Mouse (Mus musculus): ENCODE results near the gene Sgcg. TPM values are rescaled to one million over a fixed set of nuclear protein-coding genes. Genes with fewer than 3 reads are reported as not detected.

The Sgcg gene
- polyA plus RNA-seq, 1 experiment = 1.1 TPM

- H3K27ac ChIP-seq (ENCODE audit: insufficient read depth, low read length) = no peak overlapping the region
- WGBS = 81% methylated on average over 19 of the region's 19 CpGs
- no peak for TF ChIP-seq CTCF (IDR thresholded peaks at IDR 0.05; ENCODE audit: borderline replicate concordance, insufficient read depth, low read depth, low read length)
- no peak for TF ChIP-seq POLR2A (IDR thresholded peaks at IDR 0.05; ENCODE audit: borderline replicate concordance, insufficient read depth, low read length)
- no peak overlapping the region for H3K4me3 ChIP-seq (replicated peaks; ENCODE audit: insufficient read depth, low read depth, low read length)
- H3K27me3 ChIP-seq (ENCODE audit: control insufficient read depth, insufficient read depth, low read length) = no peaks in the 10 kb centered on the region
- H3K4me1 ChIP-seq (ENCODE audit: control insufficient read depth, insufficient read depth, low read length) = no peaks in the 10 kb centered on the region
- DNase-seq = no peak
Observed at GRCm38 (mm10) chr14:61288606-61289286, 30.5 kb upstream of the Sgcg start.

- WGBS = 93% methylated on average over 7 of the region's 7 CpGs
- no peak for DNase-seq
- Histone ChIP-seq H3K4me1 (ENCODE audit: control insufficient read depth, insufficient read depth, low read length) (peaks cover 4% of the 10 kb centered on the region; the same call in 1 of the 2 replicates), H3K27ac (ENCODE audit: insufficient read depth, low read length) (no peak overlapping the region), H3K4me3 (replicated peaks; ENCODE audit: insufficient read depth, low read depth, low read length) (no peak overlapping the region), H3K27me3 (ENCODE audit: control insufficient read depth, insufficient read depth, low read length) (peaks cover 2% of the 10 kb centered on the region; the same call in 1 of the 2 replicates)
- TF ChIP-seq POLR2A (IDR thresholded peaks at IDR 0.05; ENCODE audit: borderline replicate concordance, insufficient read depth, low read length) (no peak), CTCF (IDR thresholded peaks at IDR 0.05; ENCODE audit: borderline replicate concordance, insufficient read depth, low read depth, low read length) (no peak)
Observed at GRCm38 (mm10) chr14:61278676-61279300, 20.5 kb upstream of the Sgcg start.

GRCm38 (mm10) chr14:61277285-61277684 lies 19.0 kb upstream of the Sgcg start:
- peak in 1 of 2 experiments; percentile 37 for DNase-seq
- Histone ChIP-seq H3K4me3 (replicated peaks; ENCODE audit: insufficient read depth, low read depth, low read length) (no peak overlapping the region), H3K27me3 (ENCODE audit: control insufficient read depth, insufficient read depth, low read length) (peaks cover 2% of the 10 kb centered on the region; the same call in 1 of the 2 replicates), H3K4me1 (ENCODE audit: control insufficient read depth, insufficient read depth, low read length) (peaks cover 4% of the 10 kb centered on the region; the same call in 1 of the 2 replicates), H3K27ac (ENCODE audit: insufficient read depth, low read length) (no peak overlapping the region)
- TF ChIP-seq CTCF (IDR thresholded peaks at IDR 0.05; ENCODE audit: borderline replicate concordance, insufficient read depth, low read depth, low read length) = peak; percentile 29; the same call in 1 of the 2 replicates
- no peak for TF ChIP-seq POLR2A (IDR thresholded peaks at IDR 0.05; ENCODE audit: borderline replicate concordance, insufficient read depth, low read length)
- WGBS = 43% methylated on average over 1 of the region's 1 CpGs

GRCm38 (mm10) chr14:61274414-61275198 lies 16.3 kb upstream of the Sgcg start:
- TF ChIP-seq POLR2A (IDR thresholded peaks at IDR 0.05; ENCODE audit: borderline replicate concordance, insufficient read depth, low read length) = no peak
- TF ChIP-seq CTCF (IDR thresholded peaks at IDR 0.05; ENCODE audit: borderline replicate concordance, insufficient read depth, low read depth, low read length) = no peak
- Histone ChIP-seq H3K4me1 (ENCODE audit: control insufficient read depth, insufficient read depth, low read length) (peaks cover 4% of the 10 kb centered on the region; the same call in 1 of the 2 replicates), H3K27ac (ENCODE audit: insufficient read depth, low read length) (no peak overlapping the region), H3K4me3 (replicated peaks; ENCODE audit: insufficient read depth, low read depth, low read length) (no peak overlapping the region), H3K27me3 (ENCODE audit: control insufficient read depth, insufficient read depth, low read length) (peaks cover 2% of the 10 kb centered on the region; the same call in 1 of the 2 replicates)
- no peak for DNase-seq
- 17% methylated on average over 38 of the region's 38 CpGs for WGBS

- peaks cover 9% of the 10 kb centered on the region for H3K4me1 ChIP-seq (ENCODE audit: control insufficient read depth, insufficient read depth, low read length)
- peak; percentile 72 to 86 for DNase-seq
- no peak overlapping the region for H3K4me3 ChIP-seq (replicated peaks; ENCODE audit: insufficient read depth, low read depth, low read length)
- no peak for TF ChIP-seq POLR2A (IDR thresholded peaks at IDR 0.05; ENCODE audit: borderline replicate concordance, insufficient read depth, low read length)
- 4% methylated on average over 5 of the region's 5 CpGs for WGBS
- H3K27ac ChIP-seq (ENCODE audit: insufficient read depth, low read length) = no peak overlapping the region
- H3K27me3 ChIP-seq (ENCODE audit: control insufficient read depth, insufficient read depth, low read length) = no peaks in the 10 kb centered on the region; the same call in 1 of the 2 replicates
Observed at GRCm38 (mm10) chr14:61267908-61268475, 9.7 kb upstream of the Sgcg start.

- WGBS = 63% methylated on average over 3 of the region's 3 CpGs
- H3K4me3 ChIP-seq (replicated peaks; ENCODE audit: insufficient read depth, low read depth, low read length) = no peak overlapping the region
- DNase-seq = no peak
Observed at GRCm38 (mm10) chr14:61259084-61259483, 794 bp upstream of the Sgcg start.

GRCm38 (mm10) chr14:61252596-61253388 lies 5.5 kb downstream of the Sgcg start:
- TF ChIP-seq POLR2A (IDR thresholded peaks at IDR 0.05; ENCODE audit: borderline replicate concordance, insufficient read depth, low read length) = no peak
- TF ChIP-seq CTCF (IDR thresholded peaks at IDR 0.05; ENCODE audit: borderline replicate concordance, insufficient read depth, low read depth, low read length) = no peak
- Histone ChIP-seq H3K27ac (ENCODE audit: insufficient read depth, low read length) (no peak overlapping the region), H3K4me1 (ENCODE audit: control insufficient read depth, insufficient read depth, low read length) (no peaks in the 10 kb centered on the region), H3K4me3 (replicated peaks; ENCODE audit: insufficient read depth, low read depth, low read length) (no peak overlapping the region), H3K27me3 (ENCODE audit: control insufficient read depth, insufficient read depth, low read length) (no peaks in the 10 kb centered on the region)
- WGBS = 90% methylated on average over 15 of the region's 15 CpGs
- DNase-seq = no peak

More at GRCm38 (mm10) chr14:61259084-61259483, 794 bp upstream of the Sgcg start:
- no peak overlapping the region for H3K27ac ChIP-seq (ENCODE audit: insufficient read depth, low read length)
- H3K27me3 ChIP-seq (ENCODE audit: control insufficient read depth, insufficient read depth, low read length) = no peaks in the 10 kb centered on the region
- H3K4me1 ChIP-seq (ENCODE audit: control insufficient read depth, insufficient read depth, low read length) = no peaks in the 10 kb centered on the region
- TF ChIP-seq CTCF (IDR thresholded peaks at IDR 0.05; ENCODE audit: borderline replicate concordance, insufficient read depth, low read depth, low read length) (no peak), POLR2A (IDR thresholded peaks at IDR 0.05; ENCODE audit: borderline replicate concordance, insufficient read depth, low read length) (no peak)

Measured in cerebellum, adult 2 months (tissue).